ENCODE assay signal across 8 mouse cellular contexts in the genomic region with DNA sequence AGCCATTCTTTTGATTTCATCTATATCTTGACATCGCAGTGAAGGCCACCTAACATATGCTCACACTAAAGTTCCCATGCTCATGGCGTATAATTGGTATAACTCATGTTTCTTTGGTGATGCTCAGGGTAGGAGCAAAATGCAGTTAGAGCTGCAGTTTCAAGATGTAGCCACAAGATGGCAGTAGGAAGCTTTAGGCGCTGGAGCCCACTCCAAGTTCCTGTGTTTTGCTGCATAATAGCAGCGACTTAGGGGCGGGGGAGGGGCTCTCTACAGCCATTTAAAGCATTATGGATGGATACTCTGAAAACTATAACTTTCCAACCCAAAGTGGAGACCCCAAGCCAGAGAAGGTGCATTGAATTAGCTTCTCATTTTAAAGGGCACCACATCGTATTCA. TPM values are rescaled to one million over a fixed set of nuclear protein-coding genes. Genes with fewer than 3 reads are reported as not detected.
DNase-seq lines count a peak whose midpoint lies in the region; ATAC-seq and TF ChIP-seq lines count a peak whose summit lies in the region.

No protein-coding gene starts in this region.

- H3K9ac ChIP-seq in forebrain, embryonic 13.5 days = no peak overlapping the region
- H3K9ac ChIP-seq in lung, postnatal 0 days (replicated peaks; ENCODE audit: low read depth) = no peak overlapping the region

- H3K4me3 ChIP-seq in kidney, adult 2 months (ENCODE audit: insufficient read depth, low read depth, low read length) = no peak overlapping the region
- H3K4me3 ChIP-seq in forebrain, embryonic 13.5 days = no peak overlapping the region
- no peak overlapping the region for H3K4me3 ChIP-seq in lung, postnatal 0 days (ENCODE audit: low read depth, low read length)

- no peaks in the 10 kb centered on the region for H3K4me1 ChIP-seq in kidney, adult 2 months (ENCODE audit: control insufficient read depth, insufficient read depth, low read length)
- no peaks in the 10 kb centered on the region for H3K4me1 ChIP-seq in forebrain, embryonic 13.5 days
- no peaks in the 10 kb centered on the region for H3K4me1 ChIP-seq in lung, postnatal 0 days (ENCODE audit: insufficient read depth, low read depth, low read length)

- no peaks in the 10 kb centered on the region for H3K36me3 ChIP-seq in kidney, adult 2 months (ENCODE audit: control insufficient read depth, insufficient read depth, low read length)
- H3K36me3 ChIP-seq in forebrain, embryonic 13.5 days (ENCODE audit: poor library complexity, severe bottlenecking) = no peaks in the 10 kb centered on the region
- H3K36me3 ChIP-seq in lung, postnatal 0 days (ENCODE audit: insufficient read depth, low read length) = no peaks in the 10 kb centered on the region

- WGBS in kidney, adult 2 months = 18% methylated on average over 6 of the region's 6 CpGs
- 19% methylated on average over 6 of the region's 6 CpGs for WGBS in forebrain, embryonic 13.5 days
- WGBS in lung, postnatal 0 days = 14% methylated on average over 6 of the region's 6 CpGs

- peak; percentile 57 for DNase-seq in kidney, adult 2 months
- no peak for DNase-seq in kidney, adult 11 months
- peak; percentile 18 to 47 for DNase-seq in adrenal gland, postnatal 36 days
- DNase-seq in kidney, postnatal 4 days = peak; percentile 38 to 56
- peak; percentile 72 for DNase-seq in lung, postnatal 0 days (ENCODE audit: low spot score)
- peak; percentile 29 for DNase-seq in retina, postnatal 7 days (ENCODE audit: low read depth, low spot score)
- no peak for DNase-seq in natural killer cell, adult 2 months (ENCODE audit: low spot score in 2 of 2)

- no peak overlapping the region for H3K27ac ChIP-seq in kidney, adult 2 months (ENCODE audit: insufficient read depth, low read depth, low read length)
- no peak overlapping the region for H3K27ac ChIP-seq in forebrain, embryonic 13.5 days
- no peak overlapping the region for H3K27ac ChIP-seq in lung, postnatal 0 days (ENCODE audit: low read length)

- peak; percentile 70; the same call in 1 of the 2 replicates for ATAC-seq in forebrain, embryonic 13.5 days
- ATAC-seq in lung, postnatal 0 days = peak; percentile 48

- no peak overlapping the region for H3K4me2 ChIP-seq in forebrain, embryonic 13.5 days
- H3K4me2 ChIP-seq in lung, postnatal 0 days (replicated peaks; ENCODE audit: low read depth, low read length) = no peak overlapping the region

- H3K9me3 ChIP-seq in forebrain, embryonic 13.5 days (replicated peaks) = no peaks in the 10 kb centered on the region
- H3K9me3 ChIP-seq in lung, postnatal 0 days (ENCODE audit: low read length) = no peaks in the 10 kb centered on the region

- no peak for TF ChIP-seq POLR2A in kidney, adult 2 months (IDR thresholded peaks at IDR 0.05; ENCODE audit: low read depth, low read length)

- no peak for TF ChIP-seq EP300 in lung, postnatal 0 days (IDR thresholded peaks at IDR 0.05)

- no peaks in the 10 kb centered on the region for H3K27me3 ChIP-seq in kidney, adult 2 months (replicated peaks; ENCODE audit: control insufficient read depth, insufficient read depth, low read length)
- no peaks in the 10 kb centered on the region for H3K27me3 ChIP-seq in forebrain, embryonic 13.5 days
- H3K27me3 ChIP-seq in lung, postnatal 0 days (replicated peaks; ENCODE audit: insufficient read depth, low read length) = no peaks in the 10 kb centered on the region

- TF ChIP-seq CTCF in kidney, adult 2 months (conservative IDR thresholded peaks at IDR 0.05; ENCODE audit: insufficient read depth, insufficient read length, low read depth, low read length) = peak; percentile 77
- peak; percentile 87 for TF ChIP-seq CTCF in lung, postnatal 0 days (IDR thresholded peaks at IDR 0.05)

RNA-seq across cellular contexts. Expression of gene Acsm4, which starts 16.4 kb away (rescaled TPM):
- polyA plus RNA-seq in kidney, adult 2 months (2012; rRNA removed) = not detected in 2 replicates
- total RNA-seq in adrenal gland, postnatal 36 days (2021) = not detected
- not detected in 2 replicates for polyA plus RNA-seq in forebrain, embryonic 13.5 days (2015; fragmentation: Nextera tagmentation; extraction: Ambion mirVana)
- not detected in 2 replicates for polyA plus RNA-seq in lung, postnatal 0 days (2015; fragmentation: Nextera tagmentation; extraction: Ambion mirVana)

RNA-seq across cellular contexts. Expression of gene Thumpd1, which starts 47.1 kb away (rescaled TPM):
- 10.4 and 11.2 TPM in 2 replicates for polyA plus RNA-seq in kidney, adult 2 months (2012; rRNA removed)
- total RNA-seq in adrenal gland, postnatal 36 days (2021) = 10 to 100 TPM; 33.9 to 34.4 TPM
- 75.2 and 83.8 TPM in 2 replicates for polyA plus RNA-seq in forebrain, embryonic 13.5 days (2015; fragmentation: Nextera tagmentation; extraction: Ambion mirVana)
- polyA plus RNA-seq in lung, postnatal 0 days (2015; fragmentation: Nextera tagmentation; extraction: Ambion mirVana) = 28.5 and 30.4 TPM in 2 replicates

Comparison
In these comparisons a context has a peak if more than half of its experiments do, and no peak if none do; other contexts are left out.
1. DNase-seq: peak in kidney, adult 2 months (single experiment), adrenal gland, postnatal 36 days (2 of 2), kidney, postnatal 4 days (2 of 2), lung, postnatal 0 days (single experiment) and retina, postnatal 7 days (single experiment); none in kidney, adult 11 months (single experiment) and natural killer cell, adult 2 months (0 of 2).